Mouse (Mus musculus) left cerebral cortex, adult 9 months (tissue): ENCODE measurements at regions not wholly inside any gene's neighbourhood (a gene's known extent, or its start where the extent isn't known, plus 50 kb on each side); places are given as distances from the start of the nearest gene placed in this dataset.
A peak's percentile ranks its signal among the peaks of the same experiment; 100 is the strongest.

Experiments
- DNase-seq, 2 experiments: peaks; one replicate each; pipeline ENCODE4 v3.0.0; 2022; ENCODE audit warnings: low spot score in 2 of 2

DNA sequence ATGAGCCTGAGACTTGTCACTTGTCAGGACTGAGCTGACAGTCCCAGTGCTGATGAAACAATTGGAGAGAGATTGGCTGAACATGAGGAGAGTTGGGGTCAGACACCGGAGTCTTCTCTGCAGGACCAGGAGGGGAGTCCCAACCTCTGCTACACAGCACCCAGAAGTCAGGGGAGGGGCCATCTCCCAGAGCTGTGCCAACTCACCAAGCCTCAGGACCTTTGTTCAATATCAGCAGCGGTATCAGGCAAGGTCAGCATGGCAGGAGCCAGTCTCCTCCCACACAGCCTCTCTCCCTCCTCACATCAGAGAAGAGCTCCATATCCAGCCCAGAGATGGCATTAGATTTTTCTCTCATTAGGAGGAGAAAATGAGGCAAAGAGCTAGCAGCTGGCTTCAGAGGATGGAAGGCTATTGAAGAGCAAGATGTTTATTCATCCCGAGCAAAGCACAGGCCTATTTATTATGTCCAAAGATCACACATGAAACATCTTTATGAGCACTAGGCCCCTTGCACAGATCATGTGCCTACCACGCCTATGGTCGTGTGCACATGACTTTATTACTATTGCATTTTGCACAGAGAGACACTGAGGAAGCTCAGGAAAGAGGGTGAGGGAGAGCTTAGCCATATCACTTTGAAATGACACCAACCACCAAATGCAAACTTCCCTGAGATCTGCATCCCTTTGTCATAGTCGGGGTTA is 532.9 kb downstream of the Tshz3 start:
- DNase-seq: no peak

DNA sequence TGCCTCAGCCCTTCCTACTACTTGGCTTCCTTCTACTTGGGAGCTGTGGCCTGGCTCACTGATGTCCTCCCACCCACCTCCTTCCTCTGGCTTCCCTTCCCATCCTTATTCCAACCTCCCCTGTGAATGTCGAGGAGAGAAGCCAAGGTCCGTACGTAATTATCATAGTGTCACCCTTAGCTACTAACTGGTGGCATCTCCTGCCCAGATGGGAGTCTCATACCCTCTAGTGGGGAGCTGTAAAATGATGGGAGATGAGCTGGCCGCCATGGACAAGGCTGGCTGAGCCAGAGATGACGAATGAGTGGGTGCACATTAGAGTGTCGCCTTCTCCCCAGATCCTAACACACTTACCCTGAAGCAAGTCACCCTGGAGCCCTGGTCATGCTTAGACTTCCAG is 532.6 kb downstream of the Zfp536 start:
- DNase-seq: no peak

DNA sequence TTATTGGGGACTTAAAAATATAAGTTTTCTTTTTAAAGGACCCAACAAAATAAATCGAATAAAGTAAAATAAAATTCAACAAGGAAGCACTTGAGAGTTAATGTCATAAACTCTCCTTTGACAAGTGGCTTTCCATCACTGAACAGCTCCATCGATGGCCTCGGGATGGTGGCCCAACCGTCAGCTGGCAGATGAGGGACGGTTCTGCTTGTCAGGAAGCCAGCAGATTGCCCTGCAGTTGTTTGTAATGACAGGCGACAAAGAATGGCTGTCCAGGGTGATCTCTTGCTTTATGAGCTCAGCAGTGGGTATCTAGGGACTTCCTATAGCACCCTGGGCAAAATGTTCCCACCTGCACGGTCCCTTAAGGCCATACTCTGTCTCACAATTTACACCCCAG is 531.7 kb downstream of the Zfp536 start:
- no peak for DNase-seq

DNA sequence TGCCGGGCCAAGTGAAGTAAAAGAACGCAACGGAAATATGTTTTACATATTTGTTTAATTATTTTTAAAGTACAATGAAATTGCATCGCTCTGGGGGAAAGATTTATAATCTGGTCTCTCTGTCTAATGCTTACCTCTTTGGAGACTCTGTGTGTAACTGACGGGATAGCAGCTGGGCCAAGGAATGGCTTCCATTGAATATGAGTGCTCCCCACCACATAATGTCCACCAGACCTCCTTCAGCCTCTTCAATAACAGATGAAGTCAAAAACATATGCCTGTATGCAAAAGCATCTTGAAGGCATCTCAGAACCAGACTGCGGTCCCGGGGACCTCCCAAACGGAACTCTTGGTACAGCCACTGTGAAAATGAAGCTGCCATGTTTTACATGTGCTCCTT is 531.0 kb downstream of the Zfp536 start:
- no peak for DNase-seq

DNA sequence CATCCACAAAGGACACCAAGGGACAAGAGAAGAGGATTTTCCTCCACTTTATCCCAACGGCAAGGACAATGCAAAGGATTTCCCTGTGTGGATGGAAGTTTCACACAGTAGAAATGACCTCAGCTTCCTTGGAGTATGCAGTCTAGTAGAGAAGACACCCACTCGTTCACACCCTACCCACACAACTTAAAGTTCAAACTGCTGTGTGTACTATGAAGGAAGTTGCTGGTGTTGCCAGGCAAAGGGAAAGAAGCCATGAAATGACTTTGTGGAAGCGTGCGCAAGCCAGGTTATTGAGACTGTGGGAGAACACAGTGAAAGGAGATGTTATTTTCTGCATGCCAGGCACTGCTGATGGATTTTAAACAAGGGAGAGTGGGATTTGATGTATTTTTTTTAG is 527.3 kb downstream of the Zfp536 start:
- DNase-seq: peak; percentile 7 to 65

DNA sequence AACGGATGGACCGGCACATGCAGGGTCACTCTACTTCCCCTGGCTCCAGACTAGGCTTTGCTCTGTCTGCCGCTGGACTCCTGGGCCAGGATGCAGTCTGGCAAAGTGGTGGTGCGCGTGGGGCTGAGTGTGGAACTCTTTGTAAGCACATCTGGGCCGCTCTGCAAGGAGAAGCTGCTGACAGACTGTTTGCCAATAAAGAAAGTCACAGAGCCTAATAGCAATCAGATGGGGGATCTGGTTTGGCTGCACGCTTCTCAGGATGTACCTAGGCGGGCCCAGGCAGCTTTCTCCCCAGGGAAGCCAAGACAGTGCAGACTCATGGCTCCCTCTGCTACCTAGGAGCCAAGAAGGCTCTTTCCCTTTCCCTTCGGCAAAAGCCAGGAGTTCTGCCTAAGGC is 519.0 kb downstream of the Zfp536 start:
- DNase-seq: no peak

DNA sequence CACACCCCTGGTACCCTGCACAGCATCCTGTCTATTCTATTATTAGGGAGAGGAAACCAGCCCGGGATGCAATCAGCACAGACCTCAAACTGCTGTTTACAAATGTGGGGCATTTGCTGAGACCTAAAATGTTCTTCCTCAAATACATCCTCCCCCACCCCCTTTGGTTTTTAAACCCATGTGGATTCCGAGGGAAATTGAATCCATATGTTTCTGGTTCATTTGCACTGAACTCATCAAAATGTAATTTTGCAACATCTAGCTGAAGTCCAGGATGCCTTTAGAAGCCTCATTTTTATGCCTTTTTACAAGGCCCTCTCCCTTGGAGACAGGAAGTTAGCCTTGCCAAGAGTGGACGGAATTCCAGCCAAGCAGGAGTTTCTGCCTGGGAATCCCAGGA is 517.6 kb downstream of the Zfp536 start:
- no peak for DNase-seq

DNA sequence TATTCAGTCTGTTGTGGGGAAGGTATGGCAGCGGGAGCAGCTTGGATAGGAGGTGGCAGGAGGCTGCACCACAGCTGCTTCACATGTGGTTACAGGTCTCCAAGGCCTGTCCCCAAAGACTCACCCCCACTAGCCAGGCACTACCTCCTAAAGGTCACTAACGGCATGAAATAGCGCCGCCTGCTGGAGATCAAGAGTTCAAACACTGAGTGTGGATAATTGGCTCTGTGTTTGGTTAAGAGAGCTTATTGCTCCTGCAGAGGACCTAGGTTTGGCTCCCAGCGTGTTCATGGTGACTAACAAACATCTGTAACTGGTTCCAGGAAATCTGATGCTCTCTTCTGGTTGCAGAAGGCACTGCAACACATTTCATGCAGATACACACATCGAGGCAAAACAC is 514.1 kb downstream of the Zfp536 start:
- DNase-seq: no peak

DNA sequence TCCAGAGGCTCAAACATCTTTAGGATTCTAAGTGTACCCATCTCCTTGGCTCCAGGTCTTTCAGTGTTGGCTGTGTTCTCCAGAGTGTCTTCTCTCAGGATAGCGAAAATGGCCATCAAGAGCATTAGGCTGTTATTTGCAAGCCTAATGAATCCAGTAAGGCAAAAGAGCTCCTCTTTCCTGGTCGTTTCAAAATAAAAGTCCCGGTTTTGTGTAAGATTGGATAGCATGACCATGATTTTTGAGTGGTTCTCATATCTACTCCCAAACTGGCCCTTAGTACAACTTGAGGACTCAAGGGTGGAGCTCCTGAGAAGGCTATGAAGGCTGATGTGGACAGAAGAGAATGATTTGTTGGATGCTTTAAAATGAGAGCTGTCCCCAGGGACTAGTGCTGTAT is 510.6 kb downstream of the Zfp536 start:
- no peak for DNase-seq

DNA sequence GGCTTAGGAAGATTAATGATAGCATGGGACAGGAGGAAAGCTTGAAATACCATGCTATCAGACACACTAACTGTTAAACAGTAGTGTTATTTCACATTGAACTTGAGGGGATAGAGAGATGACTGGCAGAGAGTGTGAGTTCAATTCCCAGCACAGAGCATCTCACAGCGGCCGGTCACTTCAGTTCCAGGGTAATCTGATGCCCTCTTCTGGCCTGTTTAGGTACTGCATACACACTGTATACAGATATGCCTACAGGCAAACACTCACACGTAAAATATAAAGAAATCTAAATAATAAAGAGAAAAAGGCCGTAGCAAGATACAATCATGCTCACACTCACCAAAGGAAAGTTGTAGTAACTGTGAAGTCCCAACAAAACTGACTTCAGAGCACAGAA is 506.0 kb downstream of the Zfp536 start:
- no peak for DNase-seq

DNA sequence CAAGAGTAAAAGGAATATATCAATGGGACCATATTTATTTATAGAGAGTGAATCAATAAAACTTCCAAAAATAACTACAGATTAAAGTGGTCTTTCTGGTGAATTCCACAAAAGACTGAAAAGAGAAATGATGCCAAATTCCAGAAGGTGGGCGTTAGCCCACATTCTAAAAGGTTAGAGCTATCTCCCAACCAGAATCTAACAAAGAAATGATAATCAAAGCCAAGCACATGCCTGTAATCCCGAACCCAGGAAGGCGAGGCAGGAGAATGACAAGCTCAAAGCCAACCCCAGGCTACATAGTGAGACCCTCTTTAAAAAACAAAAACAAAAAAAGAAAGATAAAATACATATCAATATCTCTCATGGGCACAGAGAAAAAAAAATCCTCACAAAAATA is 502.6 kb downstream of the Zfp536 start:
- DNase-seq: no peak

DNA sequence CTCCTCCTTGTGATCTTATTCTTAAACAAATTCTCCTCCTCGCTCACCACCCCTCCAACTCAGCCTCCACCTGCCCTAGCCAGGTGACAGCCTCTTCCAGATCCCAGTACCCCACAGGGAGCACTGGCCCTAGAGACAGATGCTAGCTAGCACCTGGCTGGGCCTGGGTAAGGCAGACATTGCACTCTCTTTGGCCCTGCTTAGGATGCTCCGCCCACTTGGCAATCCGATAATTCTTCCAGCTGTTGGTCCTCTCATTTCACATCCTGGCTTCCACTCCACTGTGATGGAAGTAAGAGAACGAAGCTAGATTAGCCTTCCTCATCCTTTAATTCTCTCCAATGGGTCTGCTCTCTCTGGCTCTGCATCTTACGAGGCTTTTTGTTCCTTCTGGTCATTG is 483.4 kb downstream of the Zfp536 start:
- no peak for DNase-seq

DNA sequence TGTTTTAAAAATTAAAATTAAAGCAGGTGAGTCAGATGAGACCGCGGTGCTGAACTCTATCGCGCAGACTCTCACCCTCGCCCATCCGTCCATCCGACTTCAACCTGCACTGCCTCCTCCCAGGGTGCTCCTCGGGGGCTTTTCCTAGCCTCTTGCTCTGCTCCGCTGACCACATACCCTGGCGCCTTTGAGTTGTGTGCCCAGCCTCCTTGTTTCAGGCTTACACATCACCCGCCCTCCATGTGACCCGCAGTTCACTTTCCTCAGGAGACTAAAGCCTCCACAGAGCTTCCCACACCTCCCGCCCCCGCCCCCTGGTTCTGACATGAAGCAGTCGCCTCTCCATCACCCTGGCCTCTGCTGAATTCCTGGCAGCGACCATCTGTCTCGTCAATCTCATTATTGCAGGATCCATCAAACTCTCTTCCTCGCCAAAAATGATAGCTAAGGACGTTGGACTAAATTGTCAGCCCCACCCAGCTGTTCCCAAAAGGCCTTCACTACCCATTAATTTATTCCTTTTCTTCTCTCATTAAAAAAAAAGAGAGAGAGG is 482.9 kb downstream of the Zfp536 start:
- DNase-seq: no peak

DNA sequence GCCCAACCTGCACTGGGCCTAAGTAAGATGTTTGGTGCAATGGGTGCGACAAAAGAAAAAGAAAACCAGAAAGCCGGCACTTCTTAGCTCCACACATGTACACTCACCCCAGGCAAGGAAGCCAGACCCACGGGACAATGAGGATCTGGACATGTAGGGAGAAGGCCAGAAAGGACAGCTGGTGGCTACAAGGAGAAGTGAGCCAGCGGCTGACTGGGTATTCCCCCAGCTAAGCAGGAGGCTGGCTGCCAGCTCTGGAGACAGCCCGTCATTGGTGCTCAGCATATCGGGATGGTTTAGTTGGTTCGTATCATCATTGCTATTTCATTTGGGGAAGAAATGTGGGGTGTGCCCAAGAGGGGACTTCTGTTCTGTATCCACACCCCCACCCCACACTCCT is 481.7 kb downstream of the Zfp536 start:
- DNase-seq: no peak

DNA sequence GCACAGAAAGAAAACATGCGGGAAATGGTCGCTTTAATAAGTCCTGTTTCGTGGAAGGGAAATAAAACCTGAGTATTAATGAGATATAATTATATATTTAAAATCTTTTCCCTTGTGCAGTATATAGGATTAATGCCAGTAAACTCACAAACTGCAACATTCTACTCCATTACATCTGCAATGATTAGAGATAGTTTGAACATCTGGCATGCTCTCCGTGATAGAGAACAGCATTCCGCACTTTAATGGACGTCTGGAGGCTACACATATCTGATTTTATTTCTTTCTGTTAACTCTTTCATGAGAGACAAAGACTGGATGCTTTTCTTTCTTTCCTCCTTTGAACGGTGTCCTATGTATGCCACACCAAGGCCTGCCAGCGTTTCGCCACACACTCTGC is 480.9 kb downstream of the Zfp536 start:
- DNase-seq: no peak

DNA sequence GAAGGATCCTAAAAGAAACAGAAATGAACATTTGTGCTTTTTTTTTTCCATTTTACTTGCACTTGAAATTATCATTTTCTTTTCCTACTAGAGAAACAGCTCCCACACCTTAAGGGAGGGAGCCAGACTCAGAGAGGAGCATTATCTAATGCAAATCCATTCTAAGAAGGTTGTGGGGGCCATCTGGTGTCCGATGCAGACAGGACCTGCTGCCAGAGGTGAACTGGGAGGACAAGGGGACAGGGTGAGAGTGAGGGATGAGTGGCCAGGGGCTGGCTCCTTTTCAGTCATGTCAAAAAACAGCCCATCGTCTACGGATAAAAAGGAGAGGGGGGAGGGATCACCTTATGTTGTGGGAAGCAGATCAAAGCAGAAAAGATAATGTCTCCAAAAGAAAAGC is 474.6 kb downstream of the Zfp536 start:
- DNase-seq: peak in 1 of 2 experiments; percentile 43

DNA sequence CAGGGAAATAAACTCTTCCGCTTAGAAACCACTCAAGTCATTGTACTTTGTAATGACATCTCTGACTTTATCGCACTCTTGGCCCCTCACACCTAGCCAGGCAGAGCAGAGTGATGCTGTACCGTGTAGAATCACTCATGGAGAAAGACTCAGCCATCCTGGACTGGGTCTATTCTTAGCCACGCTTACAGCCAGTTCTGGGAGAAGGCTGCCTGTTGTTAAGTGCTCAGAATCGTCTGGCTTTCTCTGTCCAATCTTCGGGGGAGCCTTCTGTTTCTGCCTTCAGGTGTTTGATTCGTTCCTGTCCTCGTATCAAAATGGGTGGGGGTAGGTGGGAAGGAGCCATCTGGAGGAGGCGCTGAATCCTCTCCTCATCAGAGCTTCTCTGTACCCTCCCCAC is 468.0 kb downstream of the Zfp536 start:
- peak in 1 of 2 experiments; percentile 34 for DNase-seq

DNA sequence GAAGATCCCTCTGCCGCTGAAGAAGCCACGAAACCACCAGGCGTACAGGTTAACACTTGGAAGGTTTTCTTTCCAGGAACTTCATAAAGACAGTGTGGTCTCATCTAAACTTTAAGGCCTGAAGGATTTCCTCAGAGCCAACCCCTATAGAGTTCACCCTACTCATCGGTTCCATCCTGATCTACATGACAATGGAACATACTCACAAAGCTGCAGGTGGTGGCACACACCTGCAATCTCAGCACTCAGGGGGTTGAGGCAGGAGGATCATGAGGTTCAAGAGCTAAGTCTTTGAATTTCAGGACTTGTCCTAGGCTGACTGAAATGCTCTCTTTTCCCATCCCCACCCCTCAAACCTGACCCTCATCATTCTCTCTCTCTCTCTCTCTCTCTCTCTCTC is 466.2 kb downstream of the Zfp536 start:
- DNase-seq: no peak

DNA sequence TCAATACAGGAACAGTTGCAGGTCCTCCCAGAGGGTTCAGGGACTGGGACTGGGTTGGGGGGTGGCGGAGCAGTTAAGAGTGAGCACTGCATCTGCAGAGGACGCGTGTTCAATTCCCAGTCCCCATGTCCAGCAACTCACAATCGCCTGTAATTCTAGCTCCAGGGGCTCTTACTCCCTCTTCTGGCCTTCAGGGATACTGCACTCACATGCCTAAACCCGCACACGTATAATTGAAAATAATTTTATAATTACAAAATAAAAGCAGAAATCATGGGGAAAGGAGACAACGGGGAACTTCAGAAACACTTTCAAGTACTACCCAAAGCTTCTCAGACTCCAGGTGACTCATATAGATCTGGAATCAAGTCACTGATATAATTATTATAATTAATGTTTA is 448.8 kb downstream of the Zfp536 start:
- DNase-seq: no peak

DNA sequence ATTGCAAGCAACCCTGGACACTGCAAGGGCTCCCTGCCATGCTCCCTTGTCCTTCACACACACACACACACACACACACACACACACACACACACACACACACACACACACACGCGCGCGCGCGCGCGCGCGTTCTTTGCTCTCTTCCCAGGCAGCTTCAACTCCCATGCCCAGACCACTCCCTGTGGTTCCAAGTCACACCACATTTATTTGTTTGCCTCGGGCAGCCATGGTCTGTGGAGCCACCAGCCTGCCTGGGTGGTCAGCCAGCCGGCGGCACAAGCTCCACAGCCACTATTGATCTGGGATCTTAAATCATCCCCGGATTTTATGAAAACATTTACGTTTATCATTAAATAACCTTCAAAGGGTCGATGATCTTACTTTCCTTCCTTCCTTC is 440.0 kb downstream of the Zfp536 start:
- DNase-seq: no peak

DNA sequence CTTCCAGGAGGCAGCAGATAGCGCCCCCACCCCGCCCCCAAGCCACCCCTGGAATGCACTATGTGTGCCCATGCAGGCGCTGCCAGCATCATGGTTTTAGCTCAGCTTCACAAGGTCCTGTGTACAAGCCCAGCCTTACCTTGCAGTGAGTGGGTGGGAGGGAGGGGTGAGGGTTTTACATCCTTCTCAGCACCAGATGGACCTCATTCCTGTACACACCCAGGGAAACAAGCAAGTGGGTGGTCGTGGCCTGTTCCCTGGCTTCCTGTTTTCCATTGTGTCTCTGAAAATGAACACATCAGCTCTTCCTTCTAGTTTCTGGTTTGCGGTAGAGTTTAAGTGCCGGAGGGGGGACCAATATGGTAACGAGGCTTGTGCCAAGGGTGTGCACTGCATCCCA is 438.2 kb downstream of the Zfp536 start:
- no peak for DNase-seq

DNA sequence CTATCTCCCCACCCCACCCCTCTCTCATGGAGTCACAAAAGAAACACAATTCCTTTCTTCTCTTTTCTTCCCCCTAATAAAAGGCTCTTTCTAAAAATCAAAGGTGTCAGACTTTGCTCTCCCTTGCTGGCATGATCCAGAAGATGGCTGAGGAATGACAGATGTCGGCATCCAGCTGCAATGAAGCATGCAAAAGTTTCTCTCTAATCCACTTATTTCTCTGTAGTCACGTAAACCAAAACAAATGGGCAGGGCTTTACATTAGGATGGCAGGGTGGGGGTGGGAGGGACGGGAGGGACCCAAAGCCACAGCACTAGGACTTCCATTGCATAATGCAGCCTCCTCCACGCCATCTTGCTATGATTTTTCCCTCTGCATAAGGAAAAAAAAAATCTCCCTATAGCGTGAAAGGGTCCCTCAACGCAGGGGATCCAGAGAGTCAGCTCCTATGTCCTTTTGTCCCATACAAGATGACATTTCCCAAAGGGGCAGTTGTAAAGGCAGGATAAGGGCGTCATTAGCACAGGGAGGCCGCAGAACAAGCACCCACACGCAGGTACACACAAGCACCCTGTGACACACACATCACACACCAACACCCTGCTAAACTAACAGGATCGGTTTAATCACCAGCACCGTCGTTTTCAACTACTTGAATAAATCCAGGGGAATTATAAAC is 437.1 kb downstream of the Zfp536 start:
- DNase-seq: no peak

DNA sequence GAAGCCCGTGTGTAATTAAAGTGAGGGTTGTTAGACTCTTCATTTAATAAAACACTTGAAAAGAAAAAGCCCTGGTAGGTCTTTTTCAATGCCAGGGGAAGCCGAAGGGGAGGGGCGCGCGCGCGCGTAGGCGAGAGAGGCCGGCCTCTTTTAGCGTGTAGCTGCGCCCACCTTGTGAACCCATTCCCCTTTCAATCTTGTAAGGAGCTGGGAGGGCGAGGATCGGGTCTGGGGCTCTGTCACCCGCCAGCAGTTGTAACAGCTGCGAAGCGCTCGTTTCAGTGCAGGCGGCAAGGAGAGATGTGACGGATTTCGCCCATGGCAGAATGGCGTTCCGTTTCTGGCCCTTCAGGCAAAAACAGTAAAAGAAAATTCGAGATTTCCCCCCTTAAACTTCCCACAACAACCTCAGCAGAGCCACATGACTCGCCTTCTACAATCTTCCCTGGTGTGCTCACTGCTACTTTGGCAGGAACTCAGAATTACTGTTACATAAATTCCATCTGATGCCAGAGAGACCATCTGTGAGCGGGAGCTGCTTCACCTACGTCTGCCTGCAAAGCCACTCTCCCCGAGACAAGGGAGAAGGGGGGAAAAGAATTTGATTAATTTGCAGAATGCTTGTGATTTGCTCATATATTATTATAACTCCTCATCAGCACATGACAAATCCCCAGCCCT is 436.4 kb downstream of the Zfp536 start:
- DNase-seq: peak; percentile 81 to 91
